Mouse (Mus musculus): ENCODE measurements around the gene Gm10837. TPM values are rescaled to one million over a fixed set of nuclear protein-coding genes. Genes with fewer than 3 reads are reported as not detected.

Gene Gm10837
- total RNA-seq, 2 experiments from 2014 or later, result not detected

- DNase-seq (ENCODE audit: low spot score in 2 of 2), result no peak
Measured at GRCm38 (mm10) chr14:122477971-122478573, 12.3 kb upstream of the Gm10837 start.

- no peak for DNase-seq (ENCODE audit: low spot score in 2 of 2)
Measured at GRCm38 (mm10) chr14:122478574-122479011, 11.8 kb upstream of the Gm10837 start.

GRCm38 (mm10) chr14:122479461-122480109 lies 10.8 kb upstream of the Gm10837 start:
- no peak for DNase-seq (ENCODE audit: low spot score in 2 of 2)

GRCm38 (mm10) chr14:122480355-122480754 lies 10.0 kb upstream of the Gm10837 start:
- DNase-seq (ENCODE audit: low spot score in 2 of 2), result no peak

- DNase-seq (ENCODE audit: low spot score in 2 of 2), result no peak
Measured at GRCm38 (mm10) chr14:122481181-122481580, 9.2 kb upstream of the Gm10837 start.

- no peak for DNase-seq (ENCODE audit: low spot score in 2 of 2)
Measured at GRCm38 (mm10) chr14:122482081-122483023, 8.0 kb upstream of the Gm10837 start.

- DNase-seq (ENCODE audit: low spot score in 2 of 2), result no peak
Measured at GRCm38 (mm10) chr14:122483024-122483385, 7.4 kb upstream of the Gm10837 start.

GRCm38 (mm10) chr14:122483556-122484421 lies 6.6 kb upstream of the Gm10837 start:
- no peak for DNase-seq (ENCODE audit: low spot score in 2 of 2)

- no peak for DNase-seq (ENCODE audit: low spot score in 2 of 2)
Measured at GRCm38 (mm10) chr14:122484458-122484843, 5.9 kb upstream of the Gm10837 start.

GRCm38 (mm10) chr14:122484844-122485551 lies 5.4 kb upstream of the Gm10837 start:
- no peak for DNase-seq (ENCODE audit: low spot score in 2 of 2)

- DNase-seq (ENCODE audit: low spot score in 2 of 2), result no peak
Measured at GRCm38 (mm10) chr14:122485635-122486181, 4.7 kb upstream of the Gm10837 start.

- DNase-seq (ENCODE audit: low spot score in 2 of 2), result no peak
Measured at GRCm38 (mm10) chr14:122486611-122487010, 3.8 kb upstream of the Gm10837 start.

- DNase-seq (ENCODE audit: low spot score in 2 of 2), result no peak
Measured at GRCm38 (mm10) chr14:122487366-122487765, 3.0 kb upstream of the Gm10837 start.

GRCm38 (mm10) chr14:122489041-122489440 lies 1.3 kb upstream of the Gm10837 start:
- DNase-seq (ENCODE audit: low spot score in 2 of 2), result no peak

- no peak for DNase-seq (ENCODE audit: low spot score in 2 of 2)
Measured at GRCm38 (mm10) chr14:122489686-122490414, 536 bp upstream of the Gm10837 start.

GRCm38 (mm10) chr14:122491521-122491920 lies 1.1 kb downstream of the Gm10837 start:
- DNase-seq (ENCODE audit: low spot score in 2 of 2), result no peak

- no peak for DNase-seq (ENCODE audit: low spot score in 2 of 2)
Measured at GRCm38 (mm10) chr14:122492015-122492414, 1.6 kb downstream of the Gm10837 start.

- no peak for DNase-seq (ENCODE audit: low spot score in 2 of 2)
Measured at GRCm38 (mm10) chr14:122509058-122509457, 18.7 kb downstream of the Gm10837 start.

GRCm38 (mm10) chr14:122511519-122511918 lies 21.1 kb downstream of the Gm10837 start:
- no peak for DNase-seq (ENCODE audit: low spot score in 2 of 2)

Data from adrenal gland, postnatal 4 days (tissue).